Mouse (Mus musculus) spleen, adult 2 months (tissue): ENCODE measurements around the gene Gpr37l1.

ENCODE experiments used
- CTCF ChIP-seq: fragments of 200-500 bp; IDR thresholded peaks from 2 replicates; pipeline ENCODE4 v1.5.1; 2011; ENCODE audit warnings: mild to moderate bottlenecking, inconsistent platforms; ENCODE audit not compliant: insufficient read depth, insufficient read length, insufficient replicate concordance; ENCODE audit errors: extremely low read depth
- POLR2A ChIP-seq: fragments of 200-500 bp; IDR thresholded peaks from 2 replicates; pipeline ENCODE4 v1.6.1; 2011; ENCODE audit warnings: low read depth, low read length, inconsistent platforms

DNA sequence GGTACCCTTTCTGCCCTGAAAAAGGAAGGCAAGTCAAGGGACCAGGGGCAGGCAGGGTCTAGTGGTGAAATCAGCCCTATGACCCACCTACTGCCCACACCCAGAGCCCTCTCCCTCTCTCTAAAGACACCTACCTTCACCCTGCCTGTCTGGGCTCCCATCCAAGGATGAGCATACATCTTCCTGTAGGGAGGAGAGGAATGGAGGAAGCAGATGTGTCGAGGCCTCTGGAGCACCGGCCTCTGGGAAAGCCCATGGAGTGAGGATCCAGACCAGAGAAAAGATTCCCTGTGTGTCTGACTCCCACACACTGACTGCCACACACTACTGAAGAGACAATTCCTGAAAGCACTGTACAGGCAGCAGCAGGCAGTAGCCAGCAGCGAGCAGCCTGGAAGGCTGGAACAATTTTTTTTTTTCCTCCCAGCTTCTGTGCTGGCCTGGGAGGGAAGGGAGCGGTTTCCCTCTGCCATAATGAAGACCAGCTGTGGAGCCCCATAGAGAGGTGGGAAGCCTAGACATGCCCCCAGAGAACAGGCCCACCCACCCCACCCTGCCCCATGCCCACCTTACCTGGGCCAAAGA lies 40.9 kb downstream of the Gpr37l1 start:
- TF ChIP-seq CTCF (no peak), POLR2A (no peak)
